Mouse (Mus musculus) spleen, postnatal 10 days (tissue): ENCODE data around the gene Tuba3a.

ENCODE experiments used
- DNase-seq, 2 experiments: peaks; one replicate each; pipeline ENCODE4 v3.0.0; 2021 to 2022; ENCODE audit warnings: low spot score in 2 of 2

Gene Tuba3a

GRCm38 (mm10) chr6:125285890-125286289 lies at the start of gene Tuba3a:
Gene Tuba3a, minus strand, starts transcription at chr6:125286042.
- DNase-seq, result no peak

DNA sequence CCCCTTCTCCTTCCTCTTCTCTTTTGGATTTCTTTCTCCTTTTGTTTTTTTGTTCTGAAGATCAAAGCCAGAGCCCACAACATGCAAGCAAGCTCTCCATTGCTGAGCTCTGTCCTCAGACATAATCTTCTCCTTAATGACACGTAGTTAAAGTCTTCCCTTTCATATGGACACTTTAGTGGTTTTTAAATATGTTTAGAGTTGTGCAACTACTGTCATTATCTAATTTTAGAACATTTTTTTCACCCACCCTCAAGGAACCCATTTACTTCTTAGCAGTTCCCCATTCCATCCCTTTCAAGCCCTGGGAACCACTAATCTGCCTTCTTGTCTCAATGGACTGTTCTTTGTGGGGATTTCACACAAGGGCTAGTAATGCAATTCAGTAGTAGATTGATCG lies 48.5 kb upstream of the Tuba3a start:
- DNase-seq, result no peak

- DNase-seq, result no peak
Measured at GRCm38 (mm10) chr6:125333112-125333899, 47.5 kb upstream of the Tuba3a start.

GRCm38 (mm10) chr6:125330626-125331326 lies 44.9 kb upstream of the Tuba3a start:
- peak in 1 of 2 experiments; percentile 66 for DNase-seq

- peak; percentile 26 to 56 for DNase-seq
Measured at GRCm38 (mm10) chr6:125328243-125328642, 42.4 kb upstream of the Tuba3a start.

GRCm38 (mm10) chr6:125325337-125325736 lies 39.5 kb upstream of the Tuba3a start:
- DNase-seq, result no peak

DNA sequence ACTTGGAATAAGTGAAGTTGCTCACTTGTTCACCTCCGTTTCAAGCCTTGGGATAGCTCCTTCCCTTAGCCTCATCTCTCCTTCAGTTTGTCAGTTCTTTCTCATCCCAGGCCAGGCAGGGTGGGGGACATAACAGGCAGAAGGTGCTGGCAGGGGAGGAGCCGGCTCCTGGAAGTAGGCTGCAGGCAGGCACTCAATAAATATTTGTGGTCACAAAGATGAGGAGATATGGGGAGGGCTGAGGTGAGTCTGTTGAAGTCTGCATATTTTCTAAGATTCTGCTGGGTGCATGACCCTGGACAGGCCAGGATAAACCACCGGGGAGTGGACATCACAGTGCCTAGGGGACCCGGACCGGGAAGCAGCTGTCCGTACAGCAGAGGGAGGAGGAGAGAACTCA lies 37.7 kb upstream of the Tuba3a start:
- no peak for DNase-seq

DNA sequence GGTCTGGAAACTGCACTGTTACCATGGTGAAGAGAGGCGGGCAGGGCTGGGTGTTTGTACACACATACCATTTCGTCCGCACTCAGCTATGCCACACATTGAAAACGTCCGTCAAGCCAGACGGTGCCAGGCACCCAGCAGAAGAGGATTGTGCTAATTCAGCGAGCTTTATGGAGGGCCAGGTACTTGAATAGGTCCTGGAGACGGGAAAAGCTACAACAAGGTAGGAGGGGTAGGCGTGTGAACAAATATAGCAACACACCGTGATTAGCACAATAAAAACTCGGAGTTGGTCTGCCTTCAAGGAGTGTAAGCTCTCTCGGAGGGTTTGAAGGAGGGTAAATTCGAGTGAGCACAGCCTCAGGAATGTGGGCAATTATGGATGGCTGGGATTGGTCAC lies 37.0 kb upstream of the Tuba3a start:
- no peak for DNase-seq

- no peak for DNase-seq
Measured at GRCm38 (mm10) chr6:125321114-125321855, 35.4 kb upstream of the Tuba3a start.

DNA sequence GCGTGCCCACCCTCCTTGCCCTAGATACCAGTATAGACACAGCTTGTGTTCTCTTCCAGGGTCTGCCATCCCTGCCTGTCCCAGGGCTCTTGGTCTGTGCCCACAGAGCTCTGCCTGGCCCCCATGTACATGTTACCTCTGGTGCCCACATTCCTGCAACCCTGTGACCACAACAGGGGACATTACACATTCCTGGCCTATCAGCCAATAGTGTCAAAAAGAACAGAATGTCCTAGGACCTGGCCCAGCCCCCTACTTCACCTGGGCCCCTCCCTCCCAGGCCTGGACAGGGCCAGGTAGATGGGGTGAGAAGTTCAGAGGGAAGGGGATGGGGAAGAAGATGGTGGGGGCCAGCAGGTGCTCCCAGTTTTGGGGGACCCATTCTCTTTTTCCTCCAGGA lies 34.5 kb upstream of the Tuba3a start, which contains the start of gene Scnn1a:
Gene Scnn1a, plus strand, starts transcription at position 337 of the 400 bp plus-strand sequence.
- DNase-seq, result no peak

- no peak for DNase-seq
Measured at GRCm38 (mm10) chr6:125319919-125320296, 34.1 kb upstream of the Tuba3a start.

- DNase-seq, result no peak
Measured at GRCm38 (mm10) chr6:125318981-125319918, 33.4 kb upstream of the Tuba3a start.

DNA sequence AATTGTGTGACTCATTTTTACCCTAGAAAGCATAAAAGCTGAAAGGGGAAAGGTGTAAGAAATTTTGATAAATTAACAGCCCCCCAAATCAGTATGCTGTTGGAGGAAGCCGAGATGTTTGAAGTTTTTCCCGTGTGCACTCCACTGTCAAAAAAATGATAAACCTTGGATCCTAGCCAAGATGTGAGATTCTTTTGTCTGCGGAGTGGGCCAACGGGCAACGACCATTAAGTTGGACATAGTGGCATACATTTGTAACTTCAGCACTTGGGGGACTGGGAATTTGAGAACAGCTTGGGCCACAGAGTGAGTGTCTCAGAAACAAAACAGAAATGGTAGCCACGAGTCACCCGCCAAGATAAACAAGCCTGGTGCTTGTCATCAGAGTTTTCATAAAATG lies 31.2 kb upstream of the Tuba3a start:
- DNase-seq, result no peak

DNA sequence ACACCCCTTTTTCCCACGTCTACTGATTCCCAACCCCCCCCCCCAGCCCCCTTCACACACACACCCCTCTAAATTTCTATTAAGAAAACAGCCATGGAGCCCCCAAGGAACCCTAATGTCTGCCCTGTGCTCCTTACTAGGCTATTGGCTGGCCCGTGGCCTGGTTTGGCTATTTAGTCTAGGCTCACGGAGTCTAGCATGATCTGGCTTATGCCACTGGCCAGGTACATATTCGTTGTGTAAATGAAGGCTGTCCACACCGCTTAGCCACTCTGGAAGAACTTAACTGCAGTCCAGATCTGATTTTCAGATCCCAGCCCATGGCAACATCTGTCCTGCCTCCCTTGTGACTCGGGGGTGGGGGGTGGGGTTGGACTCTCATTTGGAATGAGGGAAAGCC lies 28.9 kb upstream of the Tuba3a start:
- no peak for DNase-seq

GRCm38 (mm10) chr6:125314231-125314563 lies 28.4 kb upstream of the Tuba3a start:
- no peak for DNase-seq

DNA sequence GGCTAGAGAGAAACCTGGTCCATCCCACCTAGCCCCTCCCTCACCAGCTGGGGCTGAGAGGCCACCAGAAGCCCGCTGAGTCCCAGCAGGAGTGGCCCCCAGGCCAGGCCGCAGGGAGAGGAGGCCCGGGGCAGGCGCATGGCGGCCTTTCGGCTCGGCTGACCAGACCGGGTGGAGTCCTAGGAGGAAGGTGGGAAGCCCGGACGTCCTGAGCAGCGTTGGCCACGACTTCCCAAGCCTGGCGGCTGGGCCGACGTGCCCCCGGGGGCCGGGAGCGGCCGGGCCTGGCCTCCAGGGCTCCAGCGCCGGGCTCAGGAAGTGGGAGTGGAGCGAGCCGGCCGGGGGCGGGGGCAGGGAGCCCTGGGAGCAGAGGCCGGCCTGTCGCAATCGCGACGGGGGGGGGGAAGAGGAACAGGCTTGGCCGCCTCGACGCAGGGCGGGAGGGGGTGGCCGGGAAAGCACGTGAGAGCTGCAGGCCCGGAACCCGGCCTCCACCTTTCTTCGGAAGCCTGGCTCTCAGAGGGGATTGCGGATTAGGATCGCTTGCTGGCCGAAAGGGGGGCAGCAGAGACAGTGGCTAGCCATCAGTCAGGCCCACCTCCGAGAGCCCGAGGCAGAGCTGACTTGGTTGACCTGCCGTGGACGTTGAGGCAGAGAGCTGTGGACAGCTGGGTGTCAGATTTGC lies 27.8 kb upstream of the Tuba3a start, which contains the start of gene Ltbr:
Gene Ltbr, minus strand, starts transcription at position 340 of the 685 bp plus-strand sequence.
- peak; percentile 31 to 62 for DNase-seq

DNA sequence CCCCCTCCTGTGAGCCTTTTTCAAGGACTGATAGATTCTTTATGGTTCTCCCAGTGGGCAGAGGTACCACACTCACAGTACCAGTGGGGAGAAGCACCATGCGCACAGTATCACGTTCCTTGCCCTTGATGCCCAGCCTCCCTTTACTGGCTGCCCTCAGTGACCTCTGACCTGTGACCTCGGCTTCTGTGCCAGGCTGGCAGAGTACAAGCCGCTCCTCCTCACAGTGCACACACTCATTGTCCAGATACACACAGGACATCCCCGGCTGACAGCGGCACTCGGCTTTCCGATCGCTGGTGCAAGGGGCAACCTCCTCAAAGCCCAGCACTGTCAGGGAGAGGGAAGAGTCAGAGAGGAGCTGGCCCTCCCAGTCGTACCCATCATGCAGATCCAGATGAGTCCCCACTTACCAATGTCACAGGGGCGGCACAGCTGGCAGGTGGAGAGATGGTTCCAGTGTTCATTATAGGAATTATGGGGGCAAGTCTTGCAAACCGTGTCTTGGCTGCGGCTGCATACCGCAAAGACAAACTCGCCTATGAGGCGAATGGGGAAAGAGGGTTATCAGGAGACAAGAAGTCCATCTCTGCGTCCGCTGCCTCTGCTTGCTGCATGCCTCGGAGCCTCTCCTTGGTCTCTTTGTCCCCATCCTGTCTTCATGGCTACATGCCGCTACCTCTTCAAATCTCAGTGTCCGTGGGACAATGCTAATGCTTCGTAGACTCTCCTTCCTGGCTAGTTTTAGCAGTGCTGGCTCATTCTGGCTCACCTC lies 26.9 kb upstream of the Tuba3a start:
- no peak for DNase-seq

DNA sequence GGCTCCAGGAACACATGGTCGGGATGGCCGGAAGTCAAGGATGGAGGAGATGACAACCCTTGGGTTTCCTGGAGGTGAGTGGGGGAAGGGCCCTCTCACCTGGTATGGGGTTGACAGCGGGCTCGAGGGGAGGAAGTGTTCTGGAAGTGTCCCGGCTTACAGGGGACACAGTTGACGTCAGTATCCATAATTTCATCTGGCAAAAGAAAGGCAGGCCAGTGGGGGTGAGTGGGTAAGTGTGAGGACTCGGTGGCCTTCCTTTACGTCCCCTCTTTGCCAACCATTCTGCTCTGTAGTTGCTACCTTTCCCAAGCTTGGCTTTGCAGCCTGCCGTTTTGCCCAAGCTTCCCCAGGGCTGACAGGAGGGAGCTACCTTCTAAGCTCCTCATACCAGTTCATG lies 26.3 kb upstream of the Tuba3a start:
- no peak for DNase-seq

- no peak for DNase-seq
Measured at GRCm38 (mm10) chr6:125309406-125309805, 23.6 kb upstream of the Tuba3a start.

DNA sequence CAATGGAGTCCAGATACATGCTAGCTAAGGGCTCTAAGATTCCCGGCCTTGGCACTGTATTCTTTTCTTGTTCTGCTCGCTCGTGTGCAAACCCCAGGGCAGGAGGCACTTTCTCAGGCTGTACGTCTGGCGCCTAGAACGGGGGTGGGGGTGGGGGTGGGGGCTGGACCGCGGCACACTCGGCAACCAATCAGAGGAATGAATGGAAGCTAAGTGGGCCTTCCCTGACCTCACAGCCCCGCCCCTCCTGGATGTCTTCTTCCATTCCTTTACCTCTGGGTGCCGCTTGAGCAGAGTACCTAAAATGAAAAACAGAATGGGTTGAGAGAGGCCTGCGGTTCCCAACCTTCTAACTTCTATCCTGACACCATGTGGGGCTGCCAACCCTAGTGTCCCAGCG lies 23.1 kb upstream of the Tuba3a start:
- DNase-seq, result no peak
